Mouse (Mus musculus) adrenal gland, adult 2 months (tissue): ENCODE measurements around the gene Fev. TPM values are rescaled to one million over a fixed set of nuclear protein-coding genes. Genes with fewer than 3 reads are reported as not detected.

Experiments used
- DNase-seq: peaks from one replicate; pipeline ENCODE4 v3.0.0; 2021
- polyA plus RNA-seq: library from polyadenylated mRNA; depleted of rRNA; stranded (reverse); fragments of >200 nt; gene quantifications from 2 replicates; pipeline ENCODE4 v1.2.3, GENCODE M21; 2012
- total RNA-seq, 2 experiments: library from RNA; stranded (reverse); gene quantifications; 2 replicates each; pipeline ENCODE4 v1.2.3; 2021

The Fev gene
- total and polyA plus RNA-seq, 3 experiments: 1.3 to 2.0 (median 1.8) TPM

DNA sequence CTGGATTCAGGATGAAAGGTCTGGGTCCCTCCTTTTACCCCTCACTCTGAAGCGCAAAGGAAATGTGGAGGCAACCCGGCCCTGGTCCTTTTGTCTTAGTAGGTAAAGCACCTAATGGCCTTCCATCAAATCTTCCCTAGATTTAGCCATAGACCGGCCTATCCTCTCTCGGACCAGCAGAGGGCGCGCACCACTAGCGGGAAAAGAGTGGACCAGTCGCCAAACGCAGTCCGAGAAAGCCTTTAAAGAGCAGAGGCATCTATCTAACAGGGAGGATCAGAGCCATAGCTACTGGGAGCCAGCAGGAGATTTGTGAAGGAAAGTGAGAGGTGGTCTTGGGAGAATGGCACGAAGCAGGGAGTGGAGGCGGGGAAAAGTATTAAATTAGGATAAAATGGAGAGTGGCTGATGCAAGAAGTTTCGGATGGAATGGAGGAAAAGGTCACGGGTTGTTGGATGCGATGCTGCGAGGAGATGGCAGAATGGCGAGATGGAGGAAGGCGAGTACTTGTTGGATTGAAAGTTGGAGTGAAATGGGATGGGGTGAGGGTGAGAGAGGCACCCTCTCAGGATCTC is 4.3 kb downstream of the Fev start:
- peak; percentile 73 for DNase-seq

DNA sequence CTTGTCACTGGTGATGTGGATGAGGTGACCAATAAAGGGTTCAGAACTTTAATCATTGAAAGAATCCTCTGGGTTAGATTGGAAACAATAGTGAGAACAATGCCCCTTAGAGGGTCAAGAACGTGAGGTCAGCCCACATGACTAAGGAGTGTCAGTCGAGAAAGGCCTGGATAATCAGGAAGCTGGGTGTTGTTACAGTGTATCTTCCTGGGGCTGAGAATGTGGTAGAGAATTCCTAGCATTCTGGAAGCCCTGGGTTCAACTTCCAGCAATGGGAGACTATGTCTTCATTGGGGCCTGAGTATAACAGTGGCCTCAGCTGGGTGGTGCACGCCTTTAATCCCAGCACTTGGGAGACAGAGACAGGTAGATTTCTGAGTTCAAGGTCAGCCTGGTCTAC is 8.0 kb downstream of the Fev start:
- no peak for DNase-seq

DNA sequence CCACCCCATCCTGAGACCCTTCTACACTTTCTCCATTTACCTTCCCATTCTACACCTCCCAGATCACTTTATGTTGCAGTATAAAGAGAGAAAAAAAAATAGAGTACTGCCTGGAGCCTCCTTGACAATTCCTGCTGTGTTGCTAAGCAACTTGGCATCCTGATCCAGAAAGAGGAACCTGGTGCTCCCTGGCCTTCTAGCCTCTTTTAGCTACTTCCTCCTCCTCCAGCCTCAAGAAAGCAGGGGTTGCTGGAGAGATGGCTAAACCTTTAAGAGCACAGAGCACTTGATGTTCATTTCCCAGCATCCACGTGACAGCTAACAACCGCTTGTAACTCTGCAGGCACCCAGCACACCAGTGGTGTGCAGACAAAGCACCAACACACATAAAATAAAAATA is 13.0 kb downstream of the Fev start:
- DNase-seq: no peak

DNA sequence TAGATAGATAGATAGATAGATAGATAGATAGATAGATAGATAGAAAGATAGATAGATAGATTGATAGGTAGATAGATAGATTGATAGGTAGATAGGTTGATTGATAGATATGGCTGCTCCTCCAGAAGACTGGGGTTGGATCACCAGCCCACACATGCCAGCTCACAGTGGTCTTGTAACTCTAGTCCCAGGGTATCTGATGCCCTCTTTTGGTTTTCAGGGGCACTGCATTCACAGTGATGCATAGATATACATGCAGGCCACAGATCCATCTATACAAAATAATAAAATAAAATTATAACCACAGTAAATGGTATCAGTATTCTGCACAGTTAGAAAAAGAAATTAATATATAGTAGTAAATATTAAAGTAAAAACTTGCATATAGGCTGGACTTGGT is 23.4 kb downstream of the Fev start:
- DNase-seq: no peak

DNA sequence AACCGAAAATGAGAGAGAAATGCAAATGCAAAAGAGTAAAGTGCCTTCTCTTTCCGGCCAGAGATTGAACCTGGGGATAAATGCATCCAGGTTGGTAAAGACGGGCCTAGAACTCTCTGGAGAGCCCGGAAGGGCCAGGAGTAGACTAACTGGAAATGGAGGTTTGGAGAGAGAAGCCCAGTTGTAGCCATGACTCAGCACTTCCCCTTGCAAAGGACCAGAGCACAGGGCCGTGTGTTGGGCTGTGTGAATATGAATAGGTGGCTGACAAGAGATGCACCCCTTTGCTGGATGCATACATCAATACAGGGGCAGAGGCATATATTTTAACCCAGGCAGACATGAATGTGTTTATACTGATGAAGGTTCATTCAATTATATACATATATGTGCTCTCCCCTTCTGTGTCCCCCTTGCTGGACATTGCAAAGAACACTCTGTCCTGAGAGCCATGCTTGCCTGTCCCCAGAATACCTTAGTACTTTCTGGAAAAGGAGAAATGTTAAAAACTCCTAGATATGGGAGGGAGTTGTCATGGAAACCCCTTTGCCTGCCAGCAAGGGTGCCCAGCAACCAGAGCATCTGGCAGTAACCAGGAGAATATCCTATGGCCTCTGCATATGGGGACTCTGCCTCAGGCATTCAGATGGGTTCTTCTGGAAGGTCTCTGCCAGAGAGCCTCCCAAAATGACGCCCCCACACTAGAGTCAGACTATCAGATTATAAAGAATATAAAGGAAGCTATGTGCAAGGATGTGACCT is 25.8 kb downstream of the Fev start:
- no peak for DNase-seq

DNA sequence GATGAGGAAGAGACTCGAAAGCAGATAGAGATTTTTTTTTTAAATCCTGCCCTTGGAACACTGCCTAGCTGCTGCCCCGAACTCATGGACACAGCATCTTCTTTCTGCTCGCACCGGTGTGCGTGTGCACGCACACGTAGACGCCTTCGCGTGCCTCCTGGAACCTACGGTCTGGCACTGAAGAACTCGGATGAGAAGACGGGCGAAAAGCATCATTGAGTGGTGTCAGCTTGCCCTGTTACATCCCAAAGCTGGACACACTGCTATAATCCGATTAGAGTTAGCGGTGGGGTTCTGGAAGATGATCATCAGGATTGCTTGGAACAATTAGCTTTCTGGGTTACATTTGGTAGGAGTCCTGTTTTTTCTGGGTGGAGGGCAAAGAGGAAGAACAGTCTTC is 26.4 kb downstream of the Fev start:
- DNase-seq: no peak

DNA sequence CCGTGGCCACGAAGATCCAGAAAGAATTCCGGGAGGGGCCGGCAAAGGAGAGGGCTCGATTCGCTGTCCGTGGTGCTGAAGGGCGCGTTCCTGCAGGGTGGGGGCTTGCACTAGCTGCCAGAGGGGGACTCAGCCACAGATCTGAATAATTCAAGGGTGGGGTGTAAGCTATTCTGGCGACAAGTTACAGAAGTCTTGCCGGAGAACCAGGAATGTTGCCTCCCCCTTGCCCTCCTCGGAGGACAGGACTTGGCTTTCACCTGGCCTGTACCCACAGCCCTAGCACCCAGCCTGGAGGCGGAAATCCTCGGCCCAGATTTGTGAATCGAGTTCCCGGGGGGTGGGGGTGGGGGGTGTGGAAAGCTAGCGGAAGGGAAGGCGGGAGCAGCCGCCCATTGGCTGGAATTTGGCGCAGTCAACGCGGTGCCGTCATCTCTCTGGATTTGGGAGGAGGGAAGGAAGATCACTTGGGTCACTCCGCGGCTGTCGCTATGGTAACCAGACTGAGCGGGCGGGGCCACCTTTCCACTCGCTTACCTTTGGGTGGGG is 27.0 kb downstream of the Fev start:
- peak; percentile 83 for DNase-seq

DNA sequence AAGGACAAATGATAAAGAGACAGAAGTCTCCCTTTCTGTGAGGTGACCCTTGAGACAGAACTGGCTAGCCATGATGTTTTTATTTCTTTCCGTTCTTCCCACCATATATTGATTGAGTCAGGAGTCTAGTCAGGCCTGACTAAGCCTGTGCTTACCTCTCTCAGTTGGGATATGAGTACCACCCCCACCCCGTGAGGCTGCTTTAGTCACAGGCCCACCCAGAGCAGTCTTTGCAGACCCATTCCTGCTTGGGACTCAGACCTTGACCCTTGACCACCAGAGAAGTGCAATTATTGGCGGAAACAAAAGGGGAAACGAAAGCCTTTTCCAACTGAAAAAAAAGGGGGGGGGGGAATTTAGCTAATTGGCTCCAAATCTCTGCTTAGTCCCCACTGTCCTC is 27.5 kb downstream of the Fev start:
- DNase-seq: no peak

DNA sequence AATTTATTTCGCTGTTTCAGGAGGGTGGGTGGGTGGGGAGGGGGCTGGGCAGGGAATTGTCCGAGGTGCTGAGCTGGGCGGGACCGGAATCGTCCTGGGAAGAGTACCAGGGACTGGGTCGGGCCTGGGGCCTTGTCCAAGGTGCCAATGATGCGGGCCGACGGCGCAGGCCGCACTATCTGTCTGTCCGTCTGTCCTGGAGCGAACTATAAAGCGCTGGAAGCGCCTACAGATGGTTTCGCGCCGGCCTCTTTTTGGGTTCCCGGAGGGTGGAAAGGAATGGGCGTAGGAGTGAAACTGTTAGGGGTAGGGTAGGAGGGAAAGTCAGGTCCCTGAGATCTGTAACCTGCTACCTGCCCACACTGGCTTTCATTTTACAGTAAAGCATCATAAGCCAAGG is 28.0 kb downstream of the Fev start:
- DNase-seq: no peak

DNA sequence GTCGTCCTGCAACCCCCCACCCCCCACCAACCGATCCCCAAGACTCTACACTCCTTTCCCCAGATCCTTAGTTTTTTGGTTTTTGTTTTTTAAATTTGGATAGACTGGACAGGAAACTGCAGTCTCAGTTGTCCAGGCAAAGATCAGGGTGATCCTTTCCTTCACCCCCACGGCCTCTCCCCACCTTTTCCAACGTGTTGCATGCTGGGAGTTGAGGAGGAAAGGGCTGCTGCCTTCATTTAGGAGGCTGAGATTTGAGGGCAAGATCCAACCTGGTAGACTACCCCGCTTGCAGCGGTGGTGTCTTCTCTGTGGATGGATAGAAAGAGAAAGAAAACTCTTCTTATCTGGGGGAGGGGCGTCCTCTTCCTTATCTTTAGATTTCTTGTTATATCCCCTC is 28.4 kb downstream of the Fev start:
- DNase-seq: no peak

DNA sequence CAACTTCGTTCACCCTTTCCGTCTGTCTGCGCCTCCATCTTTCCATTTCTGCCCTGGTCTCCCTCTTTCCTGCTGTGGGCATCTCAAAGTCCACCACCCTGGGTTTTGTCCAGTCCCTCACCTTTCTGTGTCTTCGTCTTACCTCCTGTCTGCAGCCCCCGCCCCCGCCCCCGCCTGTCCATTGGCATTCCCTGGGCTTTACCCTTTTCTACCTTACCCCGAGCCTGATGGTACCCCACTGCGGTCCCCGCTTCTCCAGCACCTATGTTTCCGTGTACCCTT is 28.8 kb downstream of the Fev start:
- no peak for DNase-seq

DNA sequence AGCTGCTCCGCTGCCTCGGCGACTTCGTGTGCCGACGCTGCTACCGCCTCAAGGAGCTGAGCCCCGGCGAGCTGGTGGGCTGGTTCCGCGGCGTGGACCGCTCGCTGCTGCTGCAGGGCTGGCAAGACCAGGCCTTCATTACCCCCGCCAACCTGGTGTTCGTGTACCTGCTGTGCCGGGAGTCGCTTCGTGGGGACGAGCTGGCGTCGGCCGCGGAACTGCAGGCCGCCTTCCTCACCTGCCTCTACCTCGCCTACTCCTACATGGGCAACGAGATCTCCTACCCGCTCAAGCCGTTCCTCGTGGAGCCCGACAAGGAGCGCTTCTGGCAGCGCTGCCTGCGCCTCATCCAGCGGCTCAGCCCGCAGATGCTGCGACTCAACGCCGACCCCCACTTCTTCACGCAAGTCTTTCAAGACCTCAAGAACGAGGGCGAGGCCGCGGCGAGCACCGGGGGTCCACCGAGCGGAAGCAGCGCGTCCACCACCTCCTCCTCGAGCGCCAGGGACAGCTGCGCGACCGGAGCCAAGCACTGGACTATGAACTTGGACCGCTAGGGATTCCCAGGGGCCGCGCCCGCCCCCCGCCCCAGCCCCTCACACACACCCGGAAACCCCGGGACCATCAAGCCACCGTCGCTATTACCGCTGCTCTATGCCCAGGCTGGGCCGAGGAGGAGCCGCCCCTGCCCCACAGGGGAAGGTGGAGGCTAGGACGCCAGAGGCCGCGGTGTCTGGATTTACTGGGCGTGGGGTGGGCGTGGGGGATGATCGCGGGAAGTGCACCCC is 29.4 kb downstream of the Fev start:
- peak; percentile 10 for DNase-seq

DNA sequence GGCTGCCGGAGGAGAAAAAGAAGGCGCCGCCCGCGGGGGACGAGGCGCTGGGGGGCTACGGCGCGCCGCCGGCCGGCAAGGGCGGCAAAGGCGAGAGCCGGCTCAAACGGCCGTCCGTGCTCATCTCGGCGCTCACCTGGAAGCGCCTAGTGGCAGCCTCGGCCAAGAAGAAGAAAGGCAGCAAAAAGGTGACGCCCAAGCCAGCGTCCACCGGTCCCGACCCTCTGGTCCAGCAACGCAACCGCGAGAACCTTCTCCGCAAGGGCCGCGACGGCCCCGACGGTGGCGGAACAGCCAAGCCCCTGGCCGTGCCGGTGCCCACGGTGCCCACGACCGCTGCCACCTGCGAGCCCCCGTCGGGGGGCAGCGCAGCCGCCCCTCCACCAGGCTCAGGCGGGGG is 30.1 kb downstream of the Fev start:
- DNase-seq: no peak

DNA sequence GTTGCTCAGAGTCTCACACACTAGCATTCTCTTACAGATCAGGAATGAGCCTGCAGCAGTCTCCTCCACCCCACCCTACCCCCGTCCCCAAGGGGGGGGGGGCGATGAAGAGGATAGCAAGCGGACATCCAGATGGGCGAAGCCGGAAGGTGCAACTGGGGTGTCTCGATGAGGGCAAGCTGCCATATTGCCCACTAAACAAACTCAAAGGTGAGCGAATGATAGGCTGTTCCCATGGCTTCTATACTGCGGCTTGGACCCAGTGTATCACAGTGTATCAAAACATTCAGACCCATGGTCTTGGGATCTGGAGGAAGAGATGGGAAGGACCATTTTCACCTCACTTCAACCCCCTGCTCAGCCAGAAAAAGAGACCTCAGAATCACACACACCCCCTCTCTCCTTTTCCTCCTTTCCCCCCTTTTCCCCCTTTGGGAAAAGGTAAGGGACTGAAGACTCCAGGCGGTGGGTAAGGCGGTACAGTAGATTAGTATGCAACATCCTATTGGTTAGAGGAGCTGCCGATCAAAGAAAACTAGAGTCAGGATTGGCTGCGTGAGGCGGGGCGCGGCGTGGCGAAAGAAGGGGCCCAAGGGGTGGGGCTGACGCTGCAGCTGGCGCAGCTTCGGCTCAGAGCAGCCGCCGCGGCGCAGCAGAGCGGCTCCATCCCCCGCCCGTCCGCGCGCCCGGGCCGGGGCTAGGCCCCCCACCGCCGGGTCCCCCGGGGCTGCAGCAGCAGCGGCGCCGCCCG is 30.7 kb downstream of the Fev start, which contains the start of gene Cdk5r2:
TSS of gene Cdk5r2 (plus strand) at position 629 of the 751 bp plus-strand sequence.
- DNase-seq: peak; percentile 92

DNA sequence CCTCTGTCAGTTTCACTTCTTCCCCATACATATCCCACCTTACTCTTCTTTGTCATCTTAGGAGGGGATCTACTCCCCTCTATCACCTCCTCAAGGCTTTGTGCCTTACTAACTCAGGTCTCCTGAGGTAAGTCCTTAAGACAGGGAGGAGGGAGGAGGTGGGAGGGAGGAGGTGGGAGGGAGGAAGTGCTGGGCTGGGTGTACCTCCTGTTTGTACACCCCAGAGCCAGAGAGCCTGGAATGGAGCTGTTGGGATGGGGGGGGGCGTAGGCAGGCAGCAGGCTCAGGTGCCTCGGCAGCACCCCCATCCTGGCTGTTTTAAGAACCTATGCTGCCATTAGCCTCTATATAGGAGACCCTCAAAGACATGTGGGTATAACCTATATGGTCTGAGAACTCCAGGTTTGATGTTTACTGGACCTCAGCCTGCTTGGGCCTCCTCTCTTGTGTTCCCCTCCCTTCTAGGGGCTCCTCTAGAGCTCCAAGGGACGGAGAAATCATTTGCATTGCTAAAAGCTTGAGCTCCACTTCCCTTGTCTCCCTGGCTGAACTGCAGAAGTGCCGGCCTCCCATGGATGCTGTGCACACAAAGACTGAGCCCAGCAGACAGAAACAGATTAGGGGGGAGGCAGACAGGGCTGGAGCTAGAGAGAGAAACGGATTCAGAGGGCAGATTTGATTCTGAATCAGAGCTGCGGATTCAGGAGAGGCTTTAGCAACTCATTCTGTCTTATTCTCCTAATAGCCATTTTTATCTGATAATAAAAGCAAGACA is 34.0 kb downstream of the Fev start:
- no peak for DNase-seq

DNA sequence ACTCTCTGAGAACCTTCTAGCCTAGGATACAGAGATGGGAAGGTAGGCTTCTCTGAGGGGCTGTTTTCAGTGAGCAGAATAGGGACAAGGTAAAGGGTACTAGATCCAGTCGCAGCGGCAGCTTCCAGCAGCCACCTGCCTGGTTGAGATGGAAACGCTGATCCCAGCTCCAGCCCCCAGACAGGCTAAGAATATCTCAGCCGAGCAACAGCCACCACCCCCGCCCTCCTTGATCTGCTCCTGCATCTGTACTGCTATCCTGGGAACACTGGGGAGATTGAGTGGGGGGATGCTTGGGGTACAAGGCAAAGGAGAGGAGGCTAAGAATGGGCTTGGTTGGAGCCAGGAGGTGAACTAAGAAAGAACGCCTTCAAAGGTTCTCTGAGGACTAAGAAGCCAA is 35.0 kb downstream of the Fev start:
- no peak for DNase-seq

DNA sequence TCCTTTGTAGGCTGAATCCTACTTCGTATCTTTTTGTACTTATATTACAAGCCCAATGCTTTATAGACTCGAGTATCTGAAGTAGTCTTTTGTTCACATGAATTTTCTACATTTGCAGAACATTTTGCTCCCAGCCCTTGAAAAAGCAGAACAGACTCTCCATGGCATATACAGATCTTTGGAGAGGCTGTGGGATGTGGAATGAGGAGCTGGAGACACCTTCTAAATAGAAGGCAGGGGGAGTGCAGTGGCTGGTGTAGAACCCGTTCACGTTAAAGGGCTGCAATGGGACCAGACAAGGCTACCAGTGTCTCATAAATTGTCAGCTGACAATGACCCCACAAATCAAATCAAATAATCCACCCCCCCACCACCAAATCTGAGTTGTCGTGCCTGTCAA is 36.3 kb downstream of the Fev start:
- DNase-seq: no peak

DNA sequence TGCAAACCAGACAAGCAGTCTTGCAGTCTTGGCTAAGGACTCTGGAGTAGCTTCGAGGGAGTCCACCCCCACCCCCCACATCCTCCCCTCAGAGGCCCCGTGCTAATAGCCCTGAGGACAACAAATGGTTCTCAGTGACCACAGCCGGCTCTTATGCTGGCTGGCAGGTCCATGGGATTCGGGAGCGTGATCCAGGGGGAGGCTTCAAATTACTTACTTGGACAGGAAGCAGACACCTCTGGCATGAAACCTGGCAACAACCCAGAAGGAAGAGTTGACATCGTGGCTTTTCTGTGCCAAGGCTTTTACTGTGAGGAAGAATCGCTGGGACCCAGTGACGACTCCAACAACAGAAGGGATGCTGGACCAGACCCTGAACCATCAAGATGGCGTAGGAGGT is 38.9 kb downstream of the Fev start:
- no peak for DNase-seq

DNA sequence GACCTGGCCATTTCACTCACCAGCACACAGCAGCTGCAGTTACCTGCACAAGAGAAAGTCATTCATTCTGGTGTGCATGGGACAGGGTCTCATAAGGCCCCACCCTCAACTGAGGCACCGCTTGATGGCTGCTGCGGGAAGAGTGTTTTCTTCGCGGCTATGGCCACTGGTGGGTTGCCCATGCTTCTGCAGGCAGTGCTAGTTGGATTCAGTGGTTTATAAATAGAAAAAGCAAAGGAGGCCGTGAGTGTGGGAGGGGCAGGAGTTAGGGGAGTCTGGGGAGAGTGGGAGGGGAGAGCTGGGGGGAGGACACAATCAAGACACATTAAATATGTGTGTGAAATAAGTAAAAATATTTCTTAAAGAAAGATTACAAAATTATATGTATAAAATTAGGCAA is 42.1 kb downstream of the Fev start:
- DNase-seq: no peak

DNA sequence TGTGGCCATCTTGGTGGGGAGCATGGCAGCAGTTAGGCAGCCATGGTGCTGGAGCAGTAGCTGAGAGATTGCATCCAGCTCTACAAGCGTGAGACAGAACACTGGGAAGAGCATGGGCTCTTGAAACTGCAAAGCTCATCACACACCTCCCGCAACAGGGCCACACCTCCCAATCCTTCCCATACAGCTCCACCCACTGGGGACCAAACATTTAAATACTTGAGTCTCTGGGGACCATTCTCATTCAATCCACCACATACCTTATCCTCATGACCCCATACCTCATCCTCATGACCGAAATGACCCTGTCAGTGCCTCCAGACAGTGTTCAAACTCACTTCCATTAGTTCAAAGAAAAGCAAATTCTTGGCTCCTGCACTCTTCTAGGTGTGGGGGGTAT is 52.0 kb downstream of the Fev start:
- DNase-seq: no peak
